Mouse (Mus musculus): ENCODE data around the gene Ppfibp1.

Ppfibp1 gene

DNA sequence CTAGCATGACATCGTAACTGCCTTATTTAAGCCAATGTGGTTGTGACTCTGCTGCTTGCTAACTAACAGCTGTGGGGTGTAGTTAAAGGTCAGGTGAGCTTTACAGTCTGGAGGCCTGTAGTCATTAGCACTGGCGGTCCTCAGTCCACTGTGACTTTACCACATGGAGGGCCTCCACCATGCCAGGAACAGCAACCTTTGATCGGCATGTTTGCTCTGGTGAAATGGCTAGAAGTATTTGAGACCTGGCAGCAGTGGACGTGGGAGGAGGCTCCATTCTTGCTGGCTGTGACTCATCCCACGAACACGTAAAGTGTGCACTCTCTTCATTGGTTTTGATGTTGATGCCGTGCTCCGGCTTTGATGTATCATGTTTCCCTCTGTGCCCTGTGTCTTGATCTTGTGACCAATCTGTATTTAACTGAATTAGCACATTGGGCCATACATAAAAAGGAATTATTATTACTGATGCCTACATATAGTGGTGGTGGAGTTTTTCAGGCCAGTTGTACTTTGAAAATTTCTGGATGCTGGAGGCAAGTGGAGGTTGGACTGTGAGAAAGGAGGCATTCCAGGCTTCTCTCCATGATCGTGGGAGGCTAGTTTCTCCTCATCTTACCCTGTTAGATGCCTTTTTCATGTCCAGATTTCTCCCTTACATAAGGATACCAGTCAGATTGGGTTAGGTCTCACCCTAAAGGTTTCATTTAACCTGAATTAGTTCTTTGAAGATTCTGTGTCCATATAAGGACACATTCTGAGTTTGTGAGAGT lies 71.8 kb downstream of the Ppfibp1 start:
- DNase-seq (ENCODE audit: low spot score in 2 of 2) = no peak

DNA sequence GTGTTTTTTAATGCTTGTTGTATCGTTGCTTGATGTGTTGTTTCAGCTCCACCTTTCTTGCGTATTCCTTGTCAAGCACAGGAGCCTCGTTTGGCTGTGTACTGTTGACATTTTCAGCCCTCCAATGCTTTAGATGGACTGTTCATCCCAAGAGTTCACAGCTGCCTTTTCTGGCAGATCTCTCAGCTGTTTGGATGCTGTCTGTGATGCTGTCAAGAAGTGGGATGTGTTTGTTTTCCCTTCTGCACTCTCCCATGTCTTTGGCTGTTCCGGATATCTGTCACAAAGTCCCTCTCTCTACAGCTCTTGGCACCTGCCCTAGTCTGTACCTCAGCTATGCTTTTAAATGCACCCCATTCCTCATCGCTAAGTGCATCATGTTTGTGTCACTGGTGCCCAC lies 72.7 kb downstream of the Ppfibp1 start:
- DNase-seq (ENCODE audit: low spot score in 2 of 2) = no peak

DNA sequence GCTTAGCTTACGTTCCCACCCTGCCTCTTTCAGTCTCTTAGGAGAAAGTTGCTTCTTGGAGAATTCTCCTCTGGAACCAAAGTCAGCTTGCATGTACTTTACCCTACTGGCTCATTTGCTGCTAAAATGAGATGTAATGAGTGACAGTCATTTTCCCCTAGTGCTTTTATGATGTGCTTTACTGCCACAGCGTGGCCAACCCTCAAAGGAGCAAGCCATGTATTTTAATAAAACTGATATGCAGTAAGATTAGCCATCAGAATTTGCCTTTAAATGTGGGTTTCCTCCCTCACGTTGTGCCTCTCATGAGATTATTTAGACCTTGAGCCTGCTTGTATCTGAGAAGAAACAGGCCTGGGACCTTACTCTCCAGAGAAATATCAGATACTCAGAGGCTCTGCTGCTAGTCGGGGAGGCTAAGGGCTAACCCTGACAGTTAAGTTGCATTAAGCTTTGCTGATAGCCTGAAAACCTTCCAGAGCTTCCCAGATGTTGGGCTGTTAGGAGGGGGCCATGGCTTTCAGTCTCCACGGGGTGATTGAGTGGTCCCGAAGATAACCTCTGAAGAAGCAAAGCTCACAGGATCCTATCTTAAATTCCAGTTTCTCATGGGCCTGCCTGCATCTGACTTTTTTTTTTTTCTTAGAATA lies 73.7 kb downstream of the Ppfibp1 start:
- no peak for DNase-seq (ENCODE audit: low spot score in 2 of 2)

DNA sequence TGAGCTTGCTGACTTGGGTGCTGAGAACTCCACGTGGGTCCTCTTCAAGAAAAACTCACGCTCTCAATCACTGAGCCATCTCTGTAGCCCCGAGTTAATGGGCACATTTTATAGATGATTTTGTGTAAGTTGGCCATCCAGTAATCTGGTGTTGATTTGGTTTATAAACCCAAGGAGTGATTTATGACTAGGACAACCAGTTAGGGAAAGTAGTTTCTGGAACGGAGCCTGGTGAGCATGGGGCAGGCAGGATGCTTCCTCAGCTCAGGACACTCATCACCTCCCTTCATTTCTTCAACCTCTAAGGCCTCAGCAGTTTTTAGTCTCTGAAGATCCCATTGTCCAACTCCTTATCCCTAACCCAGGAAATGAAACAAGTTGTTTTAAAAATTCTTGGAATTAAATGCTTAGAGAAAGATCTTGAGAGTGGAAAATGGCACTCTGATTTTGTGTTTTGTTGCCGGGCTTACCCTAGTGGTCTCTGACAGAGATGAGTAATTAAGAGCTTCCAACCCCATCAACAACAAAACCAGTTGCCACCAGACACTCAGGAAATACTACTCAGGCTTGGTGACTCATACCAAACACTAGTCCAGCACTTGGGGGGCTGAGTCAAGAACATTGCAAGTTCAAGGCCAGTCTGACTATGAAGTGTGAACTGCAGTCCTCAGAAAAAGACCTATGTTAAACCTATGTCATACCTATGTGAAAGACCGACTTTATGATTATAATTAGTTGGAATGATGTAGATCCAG lies 75.3 kb downstream of the Ppfibp1 start:
- no peak for DNase-seq (ENCODE audit: low spot score in 2 of 2)

DNA sequence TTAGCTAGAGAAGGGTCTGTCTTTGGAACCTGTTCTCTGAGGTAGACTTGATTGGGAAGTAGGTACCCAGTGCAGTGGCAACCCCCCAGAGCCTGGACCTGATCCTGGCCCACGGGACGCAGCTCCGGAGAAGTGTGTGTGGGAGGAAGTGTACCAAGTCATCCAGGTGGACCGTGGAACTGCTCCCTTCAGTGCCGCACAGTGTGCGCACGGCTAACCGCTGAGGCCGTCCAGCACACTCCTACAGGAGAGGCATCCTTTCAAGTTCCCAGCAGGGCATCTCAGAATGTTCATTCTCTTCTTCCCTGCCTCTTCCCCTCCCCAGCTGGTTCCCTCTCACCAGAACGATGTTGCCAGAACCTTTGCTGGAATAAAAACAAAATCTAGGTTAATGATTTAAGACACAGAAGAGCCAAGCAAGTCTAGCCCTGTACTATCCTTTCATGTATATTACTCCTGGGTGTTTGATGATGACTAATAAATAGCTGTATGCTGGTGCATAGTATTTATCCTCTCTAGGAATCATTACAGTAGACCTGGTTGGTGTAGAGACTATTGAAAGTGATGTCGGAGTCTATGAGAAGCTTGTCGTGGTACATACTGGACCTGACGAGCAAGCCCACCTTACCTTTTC lies 77.0 kb downstream of the Ppfibp1 start:
- no peak for DNase-seq (ENCODE audit: low spot score in 2 of 2)

DNA sequence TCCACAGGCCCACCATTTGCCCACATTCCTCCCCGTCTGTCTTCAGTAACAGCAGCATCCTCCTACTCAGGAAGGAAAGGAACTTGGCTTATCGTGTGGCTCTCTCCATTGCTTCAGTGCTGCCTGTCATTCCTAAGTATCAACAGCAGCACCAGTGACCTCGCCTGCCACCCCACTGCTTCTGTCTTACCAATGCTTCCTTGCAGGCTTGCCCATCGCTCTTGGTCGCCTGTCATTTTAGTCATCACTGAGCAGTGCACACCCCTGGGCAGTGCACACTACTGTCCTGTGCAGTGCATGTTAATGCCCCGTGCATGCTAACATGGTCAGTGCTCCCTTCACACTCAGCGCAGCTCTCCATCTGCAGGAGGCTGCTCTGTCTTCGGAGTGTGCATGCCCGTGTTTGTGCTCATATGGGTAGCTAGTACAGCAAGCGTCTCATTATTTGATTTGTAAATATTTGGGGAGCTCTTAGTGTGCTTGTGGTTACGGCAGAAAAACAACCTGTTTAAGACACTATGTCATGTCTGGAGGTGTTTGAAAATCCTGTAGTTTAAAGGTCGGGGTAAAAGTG lies 78.2 kb downstream of the Ppfibp1 start:
- DNase-seq (ENCODE audit: low spot score in 2 of 2) = no peak

DNA sequence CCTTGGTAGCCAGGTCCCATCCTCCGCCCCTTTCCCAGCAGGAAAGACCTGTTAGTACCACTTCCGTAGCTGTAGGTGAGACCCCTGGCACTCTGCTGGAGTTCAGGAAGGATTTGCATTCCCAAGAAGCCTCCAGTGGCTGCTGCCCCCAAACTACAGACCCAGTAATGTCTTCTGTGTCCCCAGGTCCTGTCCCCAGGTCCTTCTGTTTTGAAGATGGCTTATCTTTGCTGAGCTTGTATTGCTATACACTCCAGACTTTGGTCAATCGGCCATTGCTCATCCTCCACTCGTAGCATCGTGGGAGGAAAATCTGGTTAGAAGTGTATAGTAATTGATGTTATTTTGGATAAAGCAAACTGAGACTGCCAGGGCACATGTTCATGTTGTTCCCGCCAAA lies 79.5 kb downstream of the Ppfibp1 start:
- no peak for DNase-seq (ENCODE audit: low spot score in 2 of 2)

DNA sequence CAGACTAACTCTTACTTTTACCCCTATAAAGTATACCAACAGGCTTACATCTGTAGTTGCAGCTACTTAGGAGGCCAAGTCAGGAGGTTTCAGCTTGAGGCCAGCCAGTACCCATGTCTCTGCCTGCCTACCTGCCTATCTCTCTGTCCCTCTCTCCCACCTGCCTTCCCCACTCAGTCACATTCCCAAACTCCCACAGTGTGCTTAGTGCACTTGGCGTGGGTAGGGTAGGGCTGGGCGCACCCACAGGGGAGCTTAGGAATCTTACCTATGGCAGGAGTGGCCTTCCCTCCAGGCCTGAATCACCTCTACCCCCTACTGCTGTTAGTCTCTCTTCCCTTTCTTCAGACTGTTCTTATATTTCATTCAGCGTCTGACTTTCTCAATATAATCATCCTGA lies 82.5 kb downstream of the Ppfibp1 start:
- DNase-seq (ENCODE audit: low spot score in 2 of 2) = no peak

DNA sequence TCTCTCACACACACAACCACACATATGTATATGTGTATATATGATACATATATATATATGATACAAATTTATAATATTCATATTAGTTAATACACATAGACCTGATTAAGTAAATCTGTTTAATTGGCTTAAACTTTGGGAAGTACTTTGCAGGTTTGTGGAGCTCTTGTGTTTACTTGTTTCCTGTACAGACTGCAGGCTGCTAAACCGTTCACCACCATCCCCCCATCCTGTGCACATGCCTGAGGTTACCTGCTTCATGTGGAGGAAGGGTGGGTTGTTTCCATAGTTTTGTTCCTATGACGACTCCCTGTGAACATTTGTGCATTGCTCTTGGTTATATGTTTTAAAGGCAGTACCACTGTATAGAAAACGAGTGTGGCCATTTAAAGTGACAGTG lies 83.1 kb downstream of the Ppfibp1 start:
- DNase-seq (ENCODE audit: low spot score in 2 of 2) = no peak

DNA sequence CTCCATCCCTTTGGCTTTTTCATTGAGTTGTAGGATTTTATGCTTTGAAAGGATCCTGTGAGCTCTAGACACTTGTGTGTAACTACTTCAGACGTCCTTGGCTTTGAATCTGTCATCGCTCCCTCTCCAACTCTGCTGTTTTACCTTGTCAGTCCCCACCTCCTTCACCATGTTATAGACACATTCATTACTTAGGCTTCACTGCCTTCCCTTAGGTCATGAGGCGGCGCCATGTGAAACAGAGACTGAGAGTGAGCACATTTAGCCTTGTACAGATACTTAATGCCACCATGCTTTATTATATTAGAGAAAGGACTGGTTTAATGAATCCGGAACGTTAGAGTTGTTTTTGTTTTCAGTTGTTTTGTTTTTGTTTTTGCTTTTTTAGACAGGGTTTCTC lies 83.7 kb downstream of the Ppfibp1 start:
- no peak for DNase-seq (ENCODE audit: low spot score in 2 of 2)

DNA sequence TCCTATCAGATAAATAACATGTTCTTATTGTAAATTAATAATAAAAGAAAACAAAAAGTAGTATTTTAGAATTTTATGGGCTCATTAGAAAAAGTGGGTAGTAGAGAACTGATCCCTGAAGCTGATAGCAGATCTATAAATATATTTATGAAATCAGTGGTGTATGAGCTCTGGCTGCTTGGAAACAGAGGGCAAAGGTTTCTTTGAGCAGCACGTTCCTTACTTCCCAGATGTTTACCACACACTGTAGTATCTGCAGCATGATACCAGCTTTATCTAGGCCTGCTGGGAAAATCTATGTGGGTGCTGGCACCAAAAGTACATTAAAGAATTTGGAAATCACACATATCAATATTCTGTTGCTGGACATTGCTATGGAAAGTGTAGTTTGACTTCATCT lies 84.5 kb downstream of the Ppfibp1 start:
- no peak for DNase-seq (ENCODE audit: low spot score in 2 of 2)

DNA sequence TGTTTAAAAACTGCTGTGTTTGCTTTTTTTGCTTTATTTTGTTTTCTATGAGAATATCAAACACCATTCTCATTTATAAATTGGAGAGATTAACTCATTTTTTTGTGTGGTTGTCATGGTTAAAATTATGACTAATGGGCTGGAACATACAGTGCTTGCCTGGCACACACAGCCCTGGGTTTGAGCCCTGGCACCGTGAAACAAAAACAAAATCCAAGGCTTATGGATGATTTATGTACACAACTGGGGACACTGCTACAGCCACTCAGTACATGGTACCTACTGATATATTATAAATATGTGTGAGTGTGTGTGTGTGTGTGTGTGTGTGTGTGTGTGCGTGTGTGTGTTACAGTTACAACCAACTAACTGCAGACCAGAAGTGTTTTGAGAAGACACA lies 85.1 kb downstream of the Ppfibp1 start:
- no peak for DNase-seq (ENCODE audit: low spot score in 2 of 2)

DNA sequence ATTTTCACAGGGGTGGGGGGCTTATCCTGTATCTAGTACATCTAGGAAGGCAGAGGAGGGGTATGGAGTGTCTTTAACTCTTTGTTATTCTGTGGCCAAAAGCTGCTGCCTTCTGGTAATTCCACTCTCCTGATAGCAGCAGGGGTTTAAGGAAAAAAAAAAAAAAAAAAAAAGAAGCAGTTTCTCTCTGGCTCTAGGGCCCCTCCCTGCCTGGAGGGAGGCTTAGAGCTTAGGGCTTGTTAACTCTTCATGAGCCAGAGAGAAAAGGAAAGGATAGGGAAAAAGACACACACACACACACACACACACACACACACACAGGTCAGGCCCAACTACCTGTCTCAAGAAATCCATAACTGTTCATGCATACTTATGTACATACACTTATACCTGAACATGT lies 85.5 kb downstream of the Ppfibp1 start:
- no peak for DNase-seq (ENCODE audit: low spot score in 2 of 2)

DNA sequence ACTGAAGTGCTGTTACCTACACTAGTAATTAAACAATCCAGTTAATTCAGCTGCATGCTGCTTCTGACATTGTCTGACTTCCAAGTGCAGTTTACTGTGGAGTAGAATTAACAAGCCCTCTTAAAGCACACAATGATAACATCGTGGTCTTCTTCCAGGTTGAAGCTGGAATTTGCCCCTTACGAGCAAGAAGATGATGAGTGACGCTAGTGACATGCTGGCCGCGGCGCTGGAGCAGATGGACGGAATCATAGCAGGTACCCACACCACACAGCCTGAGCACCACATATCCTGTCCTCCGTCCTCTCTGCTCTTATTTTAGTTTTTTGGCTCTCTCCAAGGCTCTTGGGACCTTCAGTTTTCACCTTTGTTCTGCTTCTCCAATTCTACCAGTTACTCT lies 88.2 kb downstream of the Ppfibp1 start:
- no peak for DNase-seq (ENCODE audit: low spot score in 2 of 2)

DNA sequence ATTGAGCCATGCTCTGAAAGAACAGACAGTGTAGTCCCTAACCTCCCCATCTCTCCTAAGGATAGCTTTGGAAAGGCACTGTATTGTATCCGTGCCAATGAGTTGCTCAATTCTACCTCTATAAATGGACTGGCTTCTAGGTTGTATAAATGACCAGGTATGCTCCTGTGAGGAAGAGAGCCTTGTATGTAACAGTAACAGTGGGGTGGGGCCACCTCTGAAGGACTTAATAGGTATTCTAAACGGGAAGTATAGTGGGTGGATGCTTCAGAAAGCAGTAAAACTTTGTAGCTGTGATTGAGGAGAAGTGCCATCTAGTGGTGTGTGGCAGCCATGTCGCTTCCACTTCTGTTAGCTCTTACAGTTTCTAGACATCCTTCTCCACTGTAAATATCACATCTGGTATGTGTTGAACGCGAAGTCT lies 90.4 kb downstream of the Ppfibp1 start:
- no peak for DNase-seq (ENCODE audit: low spot score in 2 of 2)

DNA sequence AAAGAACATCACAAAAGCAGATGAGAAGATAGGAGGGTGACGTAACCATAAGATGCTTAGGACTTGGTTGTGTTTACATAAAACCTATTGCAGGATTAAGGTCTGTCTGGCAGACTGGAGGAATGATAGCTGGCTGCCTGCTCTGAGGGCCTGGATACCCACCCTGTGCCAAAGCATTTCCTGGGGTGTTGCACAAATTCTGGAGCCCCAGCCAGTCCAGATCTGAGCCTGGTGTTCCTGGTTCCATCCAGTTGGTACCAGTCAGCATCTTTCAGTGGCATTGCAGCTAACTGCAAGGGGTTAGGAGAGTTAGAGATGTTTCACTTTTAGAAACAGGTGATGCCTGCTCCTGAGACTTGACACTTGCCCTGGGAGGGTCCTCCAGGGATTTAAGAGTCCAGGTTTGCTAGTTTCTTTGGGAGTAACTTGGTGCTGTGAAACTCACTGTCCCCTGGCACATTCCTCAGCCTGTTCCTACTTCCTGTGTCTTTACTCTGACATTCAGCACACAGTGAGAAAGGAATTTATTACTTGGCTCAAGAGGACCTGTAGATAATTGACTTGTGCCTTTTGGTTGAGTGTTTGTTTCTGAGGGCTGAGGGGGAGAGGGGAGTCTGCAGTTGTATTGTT lies 90.9 kb downstream of the Ppfibp1 start:
- DNase-seq (ENCODE audit: low spot score in 2 of 2) = no peak

DNA sequence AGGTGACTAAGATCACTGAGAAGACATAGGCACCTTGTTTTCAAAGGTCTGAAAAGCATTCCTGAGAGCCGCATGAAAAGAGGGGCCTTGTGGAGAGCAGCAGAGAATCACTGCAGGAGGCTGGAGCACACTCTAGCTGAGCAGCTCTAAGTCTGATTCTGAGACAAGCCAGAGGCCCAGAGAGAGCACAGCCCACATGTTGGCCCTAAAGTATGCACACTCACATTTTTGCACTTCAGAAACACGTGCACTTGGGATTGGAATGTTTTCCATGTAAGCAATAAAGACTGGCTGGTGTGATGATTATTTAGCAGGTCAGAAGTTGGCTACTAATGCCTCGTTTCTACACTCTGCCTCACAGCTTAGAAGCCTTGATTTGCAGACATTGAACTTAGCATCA lies 91.7 kb downstream of the Ppfibp1 start:
- DNase-seq (ENCODE audit: low spot score in 2 of 2) = no peak

DNA sequence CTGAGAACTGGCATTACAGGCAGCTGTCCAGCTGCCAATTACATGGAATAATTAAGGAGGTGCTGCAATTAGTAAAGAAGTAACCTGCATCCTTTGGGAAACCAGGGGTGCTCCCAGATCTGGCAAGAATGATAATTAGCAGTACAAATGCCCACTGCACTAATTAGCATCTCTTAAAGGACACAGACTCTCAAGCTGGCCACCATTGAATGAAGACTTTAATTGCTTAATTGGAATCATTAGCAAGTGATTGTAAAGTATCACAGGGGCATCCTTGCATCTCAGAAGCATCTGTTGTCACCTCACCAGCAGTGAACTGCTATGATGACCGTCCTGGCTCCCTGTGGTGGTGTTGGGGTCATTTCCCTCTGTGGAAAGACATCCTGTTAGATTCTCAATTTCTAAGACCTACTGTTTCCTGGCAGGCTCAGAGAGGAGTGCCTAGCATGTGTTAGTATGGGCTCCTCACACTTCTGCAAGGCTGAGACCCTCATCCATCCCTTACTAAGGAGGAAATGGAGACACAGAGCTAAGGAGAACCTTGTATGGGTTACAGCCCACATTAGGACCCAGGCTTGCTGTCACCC lies 93.1 kb downstream of the Ppfibp1 start:
- no peak for DNase-seq (ENCODE audit: low spot score in 2 of 2)

DNA sequence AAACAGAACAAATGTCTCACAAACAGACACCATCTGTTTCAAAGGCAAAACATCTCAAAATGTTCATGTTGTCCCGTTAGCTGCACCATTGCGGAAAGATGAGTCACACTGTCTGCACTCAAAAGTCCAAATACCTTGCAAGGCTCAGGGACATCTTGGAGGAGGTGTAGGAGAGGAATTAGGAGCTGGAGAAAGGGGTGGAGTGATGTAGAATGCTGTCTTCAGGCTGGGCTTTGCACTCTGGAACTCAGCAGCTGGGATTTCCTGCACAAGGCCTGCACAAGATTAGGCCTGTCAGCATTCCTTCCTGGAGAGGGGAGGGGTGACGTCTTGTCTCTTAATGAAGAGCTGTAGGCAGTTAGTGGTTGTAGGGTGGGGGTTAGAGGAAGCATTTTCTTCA lies 96.3 kb downstream of the Ppfibp1 start:
- no peak for DNase-seq (ENCODE audit: low spot score in 2 of 2)

DNA sequence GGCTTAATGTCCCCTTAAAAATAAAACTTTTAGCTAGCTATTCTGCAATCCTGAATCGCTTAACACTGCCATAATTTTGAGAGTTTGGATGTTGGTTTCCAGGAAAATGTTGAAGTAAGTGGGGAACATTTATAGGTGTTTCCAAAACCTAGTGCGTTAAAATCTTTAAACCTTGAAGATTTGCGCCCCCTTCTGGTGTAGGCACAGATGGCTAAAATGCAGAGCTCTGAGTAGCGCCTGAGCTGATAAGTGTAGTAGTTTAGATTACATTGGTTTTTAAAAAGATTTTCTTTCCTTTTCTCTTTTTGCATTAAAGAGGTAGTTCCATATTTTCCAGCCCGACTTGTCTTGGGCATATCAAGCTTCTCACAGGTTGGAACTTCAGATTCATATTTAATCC lies 105.9 kb downstream of the Ppfibp1 start:
- peak; percentile 28 to 43 for DNase-seq (ENCODE audit: low spot score in 2 of 2)

DNA sequence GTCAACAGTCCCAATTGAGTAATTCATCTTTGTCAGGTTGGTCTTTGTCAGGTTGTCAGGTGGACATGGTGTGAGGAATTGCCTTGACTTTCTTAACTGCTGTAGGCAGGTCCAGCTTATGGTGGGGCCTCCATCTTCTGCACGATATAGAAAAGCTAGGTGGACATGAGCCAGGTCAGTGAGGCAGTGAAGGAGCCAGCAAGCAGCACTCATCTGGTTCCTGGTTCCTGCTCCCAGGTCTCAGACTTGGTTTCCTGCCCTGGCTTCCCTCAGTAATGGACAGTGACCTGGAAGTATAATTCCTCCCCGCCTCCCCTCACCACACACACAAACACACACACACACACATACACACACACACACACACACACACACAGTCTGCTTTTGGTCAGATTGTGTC lies 107.1 kb downstream of the Ppfibp1 start:
- DNase-seq (ENCODE audit: low spot score in 2 of 2) = no peak
